Mouse (Mus musculus) effector memory CD4-positive, alpha-beta T cell, adult 7 months (primary cell): ENCODE data around the gene Abcc6. TPM values are rescaled to one million over a fixed set of nuclear protein-coding genes. Genes with fewer than 3 reads are reported as not detected.

Source experiments
- polyA plus RNA-seq: library from polyadenylated mRNA; unstranded; fragments of 100-300 nt; shearing (Covaris generic); gene quantifications from one replicate; pipeline ENCODE4 v1.2.1, GENCODE M21; 2017

Gene Abcc6
- 0.10 TPM for polyA plus RNA-seq

DNA sequence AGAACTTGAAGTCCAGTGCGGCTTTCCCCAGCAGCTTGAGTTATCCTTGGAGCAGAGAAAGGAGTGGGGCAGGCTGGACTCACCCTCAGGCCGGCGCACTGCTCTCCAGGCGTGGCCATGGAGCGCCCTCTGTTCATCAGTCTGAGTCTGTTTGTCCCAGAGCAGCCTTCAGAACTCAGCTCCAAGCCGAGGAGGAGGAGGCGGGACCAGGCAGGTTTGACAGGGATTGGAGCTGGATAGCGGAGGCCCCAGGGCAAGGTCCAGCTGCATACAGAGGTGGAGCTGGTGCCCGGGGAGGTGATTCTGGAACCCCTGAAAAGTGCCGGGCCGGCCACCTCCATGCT, at the start of gene Abcc6:
TSS of gene Abcc6 (minus strand) at position 158 of the 344 bp plus-strand sequence.

DNA sequence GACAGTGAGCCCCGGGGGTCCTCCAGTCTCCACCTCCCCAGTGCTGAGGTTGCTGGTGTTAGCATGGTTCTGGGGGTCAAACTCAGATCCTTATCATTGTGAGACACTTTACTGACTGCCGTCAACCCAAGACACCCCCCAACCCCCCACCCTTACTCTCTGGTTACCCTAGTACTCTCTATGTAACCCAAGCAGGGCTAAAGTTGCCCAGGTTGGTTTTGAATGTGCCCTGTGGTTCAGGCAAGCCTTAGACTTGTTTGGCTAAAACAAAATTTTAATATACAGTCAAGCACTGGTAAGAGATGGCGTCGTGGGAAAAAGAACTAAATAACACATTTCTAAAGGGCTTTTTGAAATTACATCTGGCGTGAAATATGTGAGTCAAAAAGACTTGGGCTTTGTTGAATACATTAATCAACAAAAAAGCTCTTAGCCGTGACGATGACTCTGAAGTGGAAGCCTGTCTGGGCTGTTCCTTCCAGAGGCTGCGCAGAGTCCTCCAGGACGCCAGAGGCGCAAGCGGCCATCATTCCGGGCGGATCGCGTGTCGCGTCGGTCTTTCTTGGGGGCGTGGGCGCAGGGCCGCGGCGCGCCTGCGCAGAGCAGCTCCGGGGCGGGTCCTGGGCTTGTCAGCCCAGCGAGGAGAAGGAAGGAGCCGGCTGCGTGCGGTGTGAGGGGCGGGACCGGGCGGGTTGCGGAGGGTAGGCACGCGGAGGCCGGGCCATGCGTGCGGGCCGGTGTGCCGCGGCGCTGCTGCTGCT, 3.2 kb upstream of the Abcc6 start, which contains the start of gene Nomo1:
TSS of gene Nomo1 (plus strand) at position 590 of the 761 bp plus-strand sequence.

DNA sequence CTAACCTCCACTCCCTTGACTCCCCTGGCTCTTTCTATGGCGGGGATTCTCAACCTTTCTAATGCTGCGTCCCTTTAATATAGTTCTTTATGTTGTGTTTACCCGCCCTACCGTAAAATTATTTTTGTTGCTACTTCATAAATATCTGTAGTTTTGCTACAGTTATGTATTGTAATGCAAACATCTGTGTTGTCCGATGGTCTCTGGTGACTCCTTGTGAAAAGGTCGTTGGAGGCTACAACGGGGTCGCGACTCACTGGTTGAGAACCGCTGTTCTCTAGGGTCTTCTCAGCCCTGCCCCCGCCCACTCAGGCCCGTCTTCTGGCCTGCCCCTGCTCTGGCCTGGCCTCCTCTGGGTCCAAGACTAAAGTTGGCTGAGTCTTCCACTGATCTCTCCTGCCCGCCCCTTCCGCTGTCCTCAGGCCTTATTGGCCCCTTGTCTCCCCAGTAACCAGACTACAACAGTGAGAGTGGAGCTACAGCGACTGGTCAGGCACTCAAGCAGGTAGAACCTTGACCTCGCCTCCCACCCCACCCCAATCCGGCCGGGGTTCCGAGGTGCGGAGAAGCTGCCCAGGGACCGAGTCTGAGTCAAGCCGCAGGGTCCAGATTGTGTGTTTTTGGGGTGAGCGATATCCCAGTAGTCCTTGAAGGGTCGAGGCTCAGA, 106.2 kb downstream of the Abcc6 start, which contains the start of gene Ccdc114:
TSS of gene Ccdc114 (plus strand) at position 311 of the 667 bp plus-strand sequence.

DNA sequence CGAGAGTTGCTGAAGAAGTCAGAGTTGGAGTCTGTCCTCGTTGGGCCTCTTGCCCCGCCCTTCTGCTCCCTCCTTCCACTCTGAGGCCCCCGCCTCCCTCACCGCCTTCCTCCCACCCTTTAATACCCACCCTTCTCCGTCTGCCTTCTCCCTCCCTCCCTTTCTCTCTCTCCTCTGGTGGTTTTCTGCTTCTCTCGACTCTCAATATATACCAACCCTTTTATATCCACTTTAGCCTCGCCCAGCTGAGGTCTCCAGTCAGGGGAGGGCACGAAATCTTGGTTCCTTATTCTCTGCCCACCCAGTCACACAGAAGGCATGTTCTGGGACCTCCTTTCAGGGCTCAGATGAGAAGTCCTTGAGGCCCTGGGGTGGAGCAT, 108.9 kb downstream of the Abcc6 start, which contains the start of gene Emp3:
TSS of gene Emp3 (minus strand) at position 163 of the 380 bp plus-strand sequence.

Other genes with a start within 250 kb of the Abcc6 start
- gene Lmtk3, start 246.6 kb downstream of the Abcc6 start, polyA plus RNA-seq = 0.13 TPM
- gene Sult2b1, start 245.6 kb downstream of the Abcc6 start, polyA plus RNA-seq = 13.1 TPM
- gene Cyth2, start 215.7 kb downstream of the Abcc6 start, polyA plus RNA-seq = 153 TPM
- gene Kcnj14, start 205.5 kb downstream of the Abcc6 start, polyA plus RNA-seq = 0.46 TPM
- 34.7 TPM for gene Grwd1, start 199.4 kb downstream of the Abcc6 start, polyA plus RNA-seq
- gene Kdelr1, start 157.5 kb downstream of the Abcc6 start, polyA plus RNA-seq = 55.4 TPM
- 0.84 TPM for gene Grin2d, start 151.9 kb downstream of the Abcc6 start, polyA plus RNA-seq
- gene Syngr4, start 133.6 kb downstream of the Abcc6 start, polyA plus RNA-seq = not detected
- 3.7 TPM for gene Tmem143, start 133.4 kb downstream of the Abcc6 start, polyA plus RNA-seq
- gene Emp3, start 108.9 kb downstream of the Abcc6 start, polyA plus RNA-seq = 436 TPM
- 1.2 TPM for gene Ccdc114, start 106.2 kb downstream of the Abcc6 start, polyA plus RNA-seq
- 24.0 TPM for gene Nomo1, start 3.4 kb upstream of the Abcc6 start, polyA plus RNA-seq
- 0.16 TPM for gene Kcnj11, start 70.5 kb upstream of the Abcc6 start, polyA plus RNA-seq
- 0.54 TPM for gene Abcc8, start 149.7 kb upstream of the Abcc6 start, polyA plus RNA-seq
- not detected for gene Ush1c, start 208.2 kb upstream of the Abcc6 start, polyA plus RNA-seq
- gene Otog, start 210.7 kb upstream of the Abcc6 start, polyA plus RNA-seq = not detected